Mouse (Mus musculus): Measurements from ENCODE around the gene Hist3h2ba. TPM values are rescaled to one million over a fixed set of nuclear protein-coding genes. Genes with fewer than 3 reads are reported as not detected.

Hist3h2ba gene
- total and polyA plus RNA-seq, 2 experiments from 2014 or later: 7.0 to 26.3 TPM

- WGBS: 67% methylated on average over 1 of the region's 1 CpGs
- no peak overlapping the region for H3K27ac ChIP-seq (ENCODE audit: low read depth)
Observed at GRCm38 (mm10) chr11:58913776-58914175, 34.9 kb upstream of the Hist3h2ba start.

DNA sequence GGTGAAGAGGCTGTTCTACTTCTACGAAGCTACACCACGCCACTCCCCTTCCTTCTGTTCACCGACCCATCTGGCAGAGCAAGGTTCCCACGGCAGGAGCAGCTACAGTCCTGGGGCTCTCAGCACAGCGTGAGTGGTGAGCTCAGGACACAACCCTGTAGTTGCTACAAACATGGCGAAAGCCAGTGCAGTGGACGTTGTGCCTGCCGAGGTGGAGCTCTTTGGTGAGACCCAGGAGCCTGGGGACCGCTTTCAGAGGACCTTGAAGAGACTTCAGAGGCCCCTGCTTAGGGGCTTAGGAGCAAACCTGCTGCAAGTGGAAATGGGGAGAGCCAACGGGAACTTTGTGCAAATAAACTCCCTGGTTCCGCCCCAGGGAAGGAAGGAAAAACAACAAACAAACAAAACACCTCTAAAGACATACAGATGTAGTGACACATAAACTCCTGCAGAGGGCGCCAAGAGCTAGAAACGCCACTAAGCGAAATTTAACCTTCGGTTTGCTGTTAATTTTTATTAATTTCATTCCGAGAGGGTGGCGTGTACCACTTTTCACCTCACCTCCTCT lies 34.2 kb upstream of the Hist3h2ba start:
- peak overlapping the region; percentile 90 for H3K4me2 ChIP-seq (ENCODE audit: low read depth, low read length)
- TF ChIP-seq EP300 (IDR thresholded peaks at IDR 0.05; ENCODE audit: low read depth) (no peak), CTCF (IDR thresholded peaks at IDR 0.05; ENCODE audit: low read depth) (peak; percentile 69)
- H3K9ac ChIP-seq (replicated peaks; ENCODE audit: low read depth, low read length): peak overlapping the region; percentile 68
- H3K27ac ChIP-seq (ENCODE audit: low read depth): peak overlapping the region; percentile 57
- no peaks in the 10 kb centered on the region for H3K4me1 ChIP-seq (ENCODE audit: control insufficient read depth, insufficient read depth)
- H3K9me3 ChIP-seq (replicated peaks; ENCODE audit: control insufficient read depth, low read length): no peaks in the 10 kb centered on the region
- H3K27me3 ChIP-seq (ENCODE audit: control insufficient read depth, insufficient read depth, low read length): no peaks in the 10 kb centered on the region
- peak; percentile 47; the same call in 1 of the 2 replicates for ATAC-seq (ENCODE audit: insufficient read depth, low read depth)
- peak; percentile 67 for DNase-seq (ENCODE audit: low spot score)
- peak overlapping the region; percentile 46 for H3K4me3 ChIP-seq (ENCODE audit: low read depth, low read length)
- H3K36me3 ChIP-seq (replicated peaks; ENCODE audit: control insufficient read depth, insufficient read depth, low read length): no peaks in the 10 kb centered on the region
- 7% methylated on average over 17 of the region's 17 CpGs for WGBS

More at GRCm38 (mm10) chr11:58913776-58914175, 34.9 kb upstream of the Hist3h2ba start:
- H3K9ac ChIP-seq (replicated peaks; ENCODE audit: low read depth, low read length): 0 out of 2 replicates have a peak overlapping the region, but pooled peaks have one; percentile 68
- H3K36me3 ChIP-seq (replicated peaks; ENCODE audit: control insufficient read depth, insufficient read depth, low read length): no peaks in the 10 kb centered on the region
- DNase-seq (ENCODE audit: low spot score) (no peak), ATAC-seq (ENCODE audit: insufficient read depth, low read depth) (no peak)
- peak overlapping the region; percentile 90; the same call in 1 of the 2 replicates for H3K4me2 ChIP-seq (ENCODE audit: low read depth, low read length)
- H3K27me3 ChIP-seq (ENCODE audit: control insufficient read depth, insufficient read depth, low read length): no peaks in the 10 kb centered on the region
- H3K9me3 ChIP-seq (replicated peaks; ENCODE audit: control insufficient read depth, low read length): no peaks in the 10 kb centered on the region
- no peaks in the 10 kb centered on the region for H3K4me1 ChIP-seq (ENCODE audit: control insufficient read depth, insufficient read depth)
- TF ChIP-seq CTCF (IDR thresholded peaks at IDR 0.05; ENCODE audit: low read depth) (no peak), EP300 (IDR thresholded peaks at IDR 0.05; ENCODE audit: low read depth) (no peak)
- H3K4me3 ChIP-seq (ENCODE audit: low read depth, low read length): no peak overlapping the region

DNA sequence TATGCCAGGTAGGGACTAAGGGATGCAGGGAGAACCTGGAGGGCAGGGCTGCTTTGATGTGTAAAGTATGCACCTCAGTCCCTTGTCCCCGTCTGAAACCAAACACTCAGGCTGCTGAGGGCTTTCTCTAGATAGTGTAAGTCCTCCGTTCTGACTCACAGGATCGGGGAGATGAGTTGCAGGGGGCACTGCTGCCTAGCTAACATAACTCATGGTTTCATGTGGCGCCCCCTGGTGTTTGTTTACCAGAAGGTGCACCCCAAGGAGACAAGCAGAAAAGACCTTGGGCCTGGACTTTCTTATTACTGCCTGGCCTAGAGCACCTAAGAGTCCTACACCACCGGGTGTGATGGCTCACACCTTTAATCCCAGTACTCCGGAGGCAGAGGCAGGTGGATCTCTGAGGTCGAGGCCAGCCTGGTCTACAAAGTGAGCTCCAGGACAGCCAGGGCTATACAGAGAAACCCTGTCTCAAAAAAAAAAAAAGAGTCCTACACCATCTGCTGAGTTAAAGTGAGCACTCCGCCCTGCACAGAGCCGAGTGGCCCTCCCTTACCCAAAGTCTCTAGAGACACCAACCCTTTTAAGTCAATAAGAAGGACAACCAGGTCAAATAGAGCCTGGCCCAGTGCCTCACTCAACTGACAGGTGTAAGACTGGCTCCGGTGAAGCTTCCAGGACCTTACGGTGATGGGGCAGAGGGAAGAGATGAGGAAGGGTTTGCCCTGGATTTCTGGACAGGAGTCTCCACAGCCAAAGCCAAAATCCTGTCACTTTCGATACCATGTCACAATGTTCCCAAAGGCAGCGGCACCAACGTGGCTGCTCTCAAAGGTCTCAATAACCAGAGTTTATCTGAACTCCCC lies 31.6 kb upstream of the Hist3h2ba start:
- Histone ChIP-seq H3K4me2 (ENCODE audit: low read depth, low read length) (no peak overlapping the region), H3K27ac (ENCODE audit: low read depth) (no peak overlapping the region), H3K36me3 (replicated peaks; ENCODE audit: control insufficient read depth, insufficient read depth, low read length) (no peaks in the 10 kb centered on the region), H3K9me3 (replicated peaks; ENCODE audit: control insufficient read depth, low read length) (no peaks in the 10 kb centered on the region), H3K4me1 (ENCODE audit: control insufficient read depth, insufficient read depth) (no peaks in the 10 kb centered on the region), H3K4me3 (ENCODE audit: low read depth, low read length) (no peak overlapping the region), H3K27me3 (ENCODE audit: control insufficient read depth, insufficient read depth, low read length) (no peaks in the 10 kb centered on the region), H3K9ac (replicated peaks; ENCODE audit: low read depth, low read length) (no peak overlapping the region)
- WGBS: 49% methylated on average over 14 of the region's 14 CpGs
- no peak for TF ChIP-seq EP300 (IDR thresholded peaks at IDR 0.05; ENCODE audit: low read depth)
- peak; percentile 44 for TF ChIP-seq CTCF (IDR thresholded peaks at IDR 0.05; ENCODE audit: low read depth)
- ATAC-seq (ENCODE audit: insufficient read depth, low read depth) (no peak), DNase-seq (ENCODE audit: low spot score) (no peak)

DNA sequence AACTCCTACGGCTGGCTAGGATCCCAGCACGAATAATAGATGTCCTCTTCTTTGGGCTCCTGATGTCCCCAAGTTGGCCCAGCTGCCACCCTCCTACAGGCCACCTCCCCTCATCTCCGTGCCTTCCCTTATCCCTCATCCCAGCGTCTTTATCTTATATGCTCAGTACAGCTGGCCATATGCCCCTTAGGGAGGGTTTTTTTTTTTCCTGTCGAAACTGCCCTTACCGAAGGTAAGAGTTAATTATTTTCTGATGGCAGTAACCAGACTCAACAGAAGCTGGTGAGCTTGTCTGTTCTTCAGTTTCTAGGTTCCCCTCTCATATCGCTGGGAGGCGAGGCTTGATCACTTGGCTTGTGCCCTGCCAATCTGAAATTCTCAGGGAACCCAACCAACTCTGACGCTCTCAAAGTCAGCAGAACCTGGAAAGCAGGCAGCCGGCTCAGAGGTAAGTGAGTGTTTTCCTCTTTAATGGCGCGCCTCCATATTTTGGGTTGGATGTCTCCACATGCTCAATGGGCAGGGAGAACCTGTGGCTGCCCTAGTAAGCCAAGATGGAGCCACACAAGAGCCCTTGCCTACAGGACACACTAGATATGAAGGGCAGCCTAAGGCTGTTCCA lies 30.9 kb upstream of the Hist3h2ba start, which contains the start of gene Btnl10:
TSS of gene Btnl10 (plus strand) at position 164 of the 622 bp plus-strand sequence.
- Histone ChIP-seq H3K9me3 (replicated peaks; ENCODE audit: control insufficient read depth, low read length) (no peaks in the 10 kb centered on the region), H3K9ac (replicated peaks; ENCODE audit: low read depth, low read length) (no peak within 1 kb of the TSS), H3K4me3 (ENCODE audit: low read depth, low read length) (no peak within 1 kb of the TSS), H3K4me2 (ENCODE audit: low read depth, low read length) (no peak within 1 kb of the TSS), H3K4me1 (ENCODE audit: control insufficient read depth, insufficient read depth) (no peaks in the 10 kb centered on the region), H3K27ac (ENCODE audit: low read depth) (no peak within 1 kb of the TSS), H3K27me3 (ENCODE audit: control insufficient read depth, insufficient read depth, low read length) (no peaks in the 10 kb centered on the region), H3K36me3 (replicated peaks; ENCODE audit: control insufficient read depth, insufficient read depth, low read length) (no peaks in the 10 kb centered on the region)
- ATAC-seq (ENCODE audit: insufficient read depth, low read depth): no peak
- WGBS: 82% methylated on average over 12 of the region's 12 CpGs
- DNase-seq (ENCODE audit: low spot score): no peak
- no peak for TF ChIP-seq EP300 (IDR thresholded peaks at IDR 0.05; ENCODE audit: low read depth)
- no peak for TF ChIP-seq CTCF (IDR thresholded peaks at IDR 0.05; ENCODE audit: low read depth)

GRCm38 (mm10) chr11:58918759-58919158 lies 30.0 kb upstream of the Hist3h2ba start:
- H3K27ac ChIP-seq (ENCODE audit: low read depth): no peak overlapping the region
- H3K4me1 ChIP-seq (ENCODE audit: control insufficient read depth, insufficient read depth): no peaks in the 10 kb centered on the region
- 63% methylated on average over 5 of the region's 5 CpGs for WGBS
- no peaks in the 10 kb centered on the region for H3K27me3 ChIP-seq (ENCODE audit: control insufficient read depth, insufficient read depth, low read length)
- no peaks in the 10 kb centered on the region for H3K9me3 ChIP-seq (replicated peaks; ENCODE audit: control insufficient read depth, low read length)
- H3K36me3 ChIP-seq (replicated peaks; ENCODE audit: control insufficient read depth, insufficient read depth, low read length): no peaks in the 10 kb centered on the region
- ATAC-seq (ENCODE audit: insufficient read depth, low read depth) (no peak), DNase-seq (ENCODE audit: low spot score) (no peak)
- no peak overlapping the region for H3K9ac ChIP-seq (replicated peaks; ENCODE audit: low read depth, low read length)
- H3K4me3 ChIP-seq (ENCODE audit: low read depth, low read length): no peak overlapping the region
- TF ChIP-seq CTCF (IDR thresholded peaks at IDR 0.05; ENCODE audit: low read depth) (no peak), EP300 (IDR thresholded peaks at IDR 0.05; ENCODE audit: low read depth) (no peak)
- H3K4me2 ChIP-seq (ENCODE audit: low read depth, low read length): no peak overlapping the region
